Mouse (Mus musculus): ENCODE data around the gene St5. TPM values are rescaled to one million over a fixed set of nuclear protein-coding genes. Genes with fewer than 3 reads are reported as not detected.

St5 gene
- polyA plus RNA-seq, 2 experiments, result 45.0 to 56.3 TPM

DNA sequence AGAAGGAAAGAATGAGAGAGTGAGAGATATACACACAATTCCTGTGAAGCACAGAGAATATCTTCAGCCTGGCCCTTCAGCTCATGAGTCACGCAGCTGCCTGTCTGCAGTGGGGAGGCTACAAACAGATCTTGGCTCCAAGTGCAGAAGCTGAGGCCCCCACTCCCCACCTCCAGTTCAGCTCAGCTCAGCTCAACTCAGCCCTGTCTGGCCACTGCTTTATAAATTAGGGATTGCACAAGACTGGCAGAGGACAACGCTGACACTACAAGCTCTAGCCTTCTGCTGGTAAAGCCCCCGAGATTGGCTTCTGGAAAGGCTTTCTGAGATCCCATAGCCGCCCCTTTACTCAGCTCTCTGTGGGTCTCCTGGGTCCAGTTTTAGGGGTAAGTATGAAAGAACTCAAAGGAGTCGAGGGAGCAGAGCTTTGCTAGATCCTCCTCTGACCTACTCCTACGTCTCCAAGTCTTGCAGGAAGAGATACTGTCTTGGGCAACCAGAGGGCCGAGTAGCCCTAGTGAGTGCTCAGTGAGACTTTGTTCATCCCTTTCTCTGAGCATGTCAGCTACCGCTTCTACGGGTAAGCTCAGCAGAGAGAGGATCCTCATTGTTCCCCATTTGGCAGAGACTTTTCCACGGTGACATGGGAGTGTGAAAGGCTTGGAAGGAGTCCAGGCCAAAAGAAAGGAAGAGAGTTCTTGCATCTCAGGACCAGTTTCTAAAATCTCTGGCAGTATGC is 158.0 kb downstream of the St5 start:
- Histone ChIP-seq H3K4me3 (replicated peaks; ENCODE audit: low read length) (no peak overlapping the region), H3K36me3 (ENCODE audit: control insufficient read depth, insufficient read depth, low read length) (peaks cover 60% of the 10 kb centered on the region), H3K27me3 (ENCODE audit: control insufficient read depth, insufficient read depth, low read length) (no peaks in the 10 kb centered on the region), H3K9me3 (ENCODE audit: control insufficient read depth, low read length) (no peaks in the 10 kb centered on the region), H3K27ac (replicated peaks; ENCODE audit: low read depth, low read length) (peak overlapping the region; percentile 28; the same call in 1 of the 2 replicates), H3K4me2 (replicated peaks; ENCODE audit: low read depth, low read length, severe bottlenecking) (no peak overlapping the region), H3K4me1 (ENCODE audit: control insufficient read depth, insufficient read depth, low read length) (no peaks in the 10 kb centered on the region), H3K9ac (ENCODE audit: low read depth, low read length, severe bottlenecking) (no peak overlapping the region)
- ATAC-seq (ENCODE audit: low FRiP score, low read depth) (no peak), DNase-seq (ENCODE audit: low spot score) (no peak)
- 86% methylated on average over 10 of the region's 10 CpGs for WGBS
- no peak for TF ChIP-seq POLR2A (IDR thresholded peaks at IDR 0.05; ENCODE audit: borderline replicate concordance, extremely low read depth, insufficient read depth, insufficient read length)

DNA sequence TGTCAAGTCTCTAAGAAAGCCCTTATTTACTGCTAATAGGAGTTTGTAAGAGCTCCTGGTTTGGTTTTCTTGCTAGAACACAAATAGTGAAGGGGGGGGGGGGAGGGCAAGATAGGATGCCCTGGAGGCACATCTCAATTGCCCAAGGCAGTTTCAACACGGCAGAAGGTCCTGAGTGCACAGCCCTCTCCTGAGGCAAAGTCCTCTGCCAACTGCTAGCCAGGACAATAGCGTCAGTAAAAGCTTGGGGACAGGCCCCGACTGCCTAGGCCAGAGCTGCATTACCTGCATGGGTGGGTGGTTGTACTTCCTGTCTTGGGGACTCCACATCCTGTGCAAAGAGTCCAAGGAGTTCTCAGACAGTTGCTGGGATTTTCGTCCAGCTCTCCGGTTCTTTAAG is 158.6 kb downstream of the St5 start:
- DNase-seq (ENCODE audit: low spot score) (no peak), ATAC-seq (ENCODE audit: low FRiP score, low read depth) (no peak)
- no peak overlapping the region for H3K27ac ChIP-seq (replicated peaks; ENCODE audit: low read depth, low read length)
- TF ChIP-seq POLR2A (IDR thresholded peaks at IDR 0.05; ENCODE audit: borderline replicate concordance, extremely low read depth, insufficient read depth, insufficient read length), result no peak
- no peak overlapping the region for H3K4me3 ChIP-seq (replicated peaks; ENCODE audit: low read length)
- no peak overlapping the region for H3K4me2 ChIP-seq (replicated peaks; ENCODE audit: low read depth, low read length, severe bottlenecking)
- no peaks in the 10 kb centered on the region for H3K9me3 ChIP-seq (ENCODE audit: control insufficient read depth, low read length)
- peaks cover 66% of the 10 kb centered on the region for H3K36me3 ChIP-seq (ENCODE audit: control insufficient read depth, insufficient read depth, low read length)
- H3K4me1 ChIP-seq (ENCODE audit: control insufficient read depth, insufficient read depth, low read length), result no peaks in the 10 kb centered on the region
- 75% methylated on average over 5 of the region's 5 CpGs for WGBS
- H3K27me3 ChIP-seq (ENCODE audit: control insufficient read depth, insufficient read depth, low read length), result no peaks in the 10 kb centered on the region
- no peak overlapping the region for H3K9ac ChIP-seq (ENCODE audit: low read depth, low read length, severe bottlenecking)

DNA sequence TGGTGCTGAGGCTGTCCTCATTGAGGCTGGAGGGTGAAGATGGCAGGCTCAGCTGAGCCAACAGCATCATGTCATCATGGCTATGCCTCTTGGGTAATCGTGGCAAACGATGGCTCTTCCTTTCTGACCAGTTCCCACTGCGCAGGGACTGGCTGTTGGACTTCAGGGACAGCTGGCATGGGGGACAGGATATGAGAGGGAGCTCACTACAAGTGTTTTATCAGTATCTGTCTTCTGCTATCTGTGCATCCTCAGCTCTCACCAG is 161.1 kb downstream of the St5 start:
- no peak overlapping the region for H3K4me3 ChIP-seq (replicated peaks; ENCODE audit: low read length)
- TF ChIP-seq POLR2A (IDR thresholded peaks at IDR 0.05; ENCODE audit: borderline replicate concordance, extremely low read depth, insufficient read depth, insufficient read length), result no peak
- no peaks in the 10 kb centered on the region for H3K27me3 ChIP-seq (ENCODE audit: control insufficient read depth, insufficient read depth, low read length)
- no peak overlapping the region for H3K27ac ChIP-seq (replicated peaks; ENCODE audit: low read depth, low read length)
- H3K9me3 ChIP-seq (ENCODE audit: control insufficient read depth, low read length), result no peaks in the 10 kb centered on the region
- DNase-seq (ENCODE audit: low spot score) (no peak), ATAC-seq (ENCODE audit: low FRiP score, low read depth) (no peak)
- 89% methylated on average over 3 of the region's 3 CpGs for WGBS
- H3K4me2 ChIP-seq (replicated peaks; ENCODE audit: low read depth, low read length, severe bottlenecking), result no peak overlapping the region
- no peak overlapping the region for H3K9ac ChIP-seq (ENCODE audit: low read depth, low read length, severe bottlenecking)
- peaks cover 66% of the 10 kb centered on the region for H3K36me3 ChIP-seq (ENCODE audit: control insufficient read depth, insufficient read depth, low read length)
- H3K4me1 ChIP-seq (ENCODE audit: control insufficient read depth, insufficient read depth, low read length), result no peaks in the 10 kb centered on the region

DNA sequence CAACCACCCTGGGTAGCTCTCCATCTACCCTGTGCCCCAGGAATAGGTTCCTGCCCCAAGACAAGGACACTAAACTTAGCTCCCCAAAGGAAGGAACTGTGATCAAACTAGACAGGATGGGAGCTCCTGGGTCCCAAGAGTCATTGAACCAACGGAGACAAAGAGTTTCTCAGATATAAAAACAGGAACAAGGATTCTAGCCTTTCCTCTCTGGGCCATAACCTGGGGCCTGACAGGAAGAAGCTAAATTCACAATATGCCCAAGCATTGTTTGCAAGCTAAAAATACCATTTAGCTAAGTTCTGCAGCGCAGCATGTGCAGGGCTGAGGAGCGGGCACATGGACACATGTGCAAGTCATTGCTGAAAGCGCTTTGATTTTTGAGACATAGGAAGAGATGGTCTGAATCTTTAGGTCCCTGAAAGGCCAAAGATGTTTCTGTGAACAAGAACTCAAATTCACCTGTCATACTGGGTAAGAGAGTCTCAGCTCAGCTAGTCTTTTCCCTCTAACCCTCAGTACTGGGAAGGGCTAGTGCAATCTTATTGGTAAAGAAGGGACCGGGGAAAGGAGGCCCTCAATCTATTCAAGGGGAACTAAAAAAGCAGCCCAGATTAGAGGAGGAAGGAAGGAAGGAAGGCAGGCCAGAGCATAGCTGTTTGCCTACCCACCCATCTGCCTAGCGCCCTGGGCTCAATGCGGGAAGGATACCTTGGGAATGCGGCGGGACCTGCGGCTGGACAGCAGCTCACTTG is 161.6 kb downstream of the St5 start:
- Histone ChIP-seq H3K4me3 (replicated peaks; ENCODE audit: low read length) (no peak overlapping the region), H3K36me3 (ENCODE audit: control insufficient read depth, insufficient read depth, low read length) (peaks cover 70% of the 10 kb centered on the region), H3K9ac (ENCODE audit: low read depth, low read length, severe bottlenecking) (no peak overlapping the region), H3K27me3 (ENCODE audit: control insufficient read depth, insufficient read depth, low read length) (no peaks in the 10 kb centered on the region), H3K4me1 (ENCODE audit: control insufficient read depth, insufficient read depth, low read length) (peaks cover 3% of the 10 kb centered on the region; the same call in 1 of the 2 replicates), H3K9me3 (ENCODE audit: control insufficient read depth, low read length) (no peaks in the 10 kb centered on the region), H3K4me2 (replicated peaks; ENCODE audit: low read depth, low read length, severe bottlenecking) (no peak overlapping the region), H3K27ac (replicated peaks; ENCODE audit: low read depth, low read length) (no peak overlapping the region)
- TF ChIP-seq POLR2A (IDR thresholded peaks at IDR 0.05; ENCODE audit: borderline replicate concordance, extremely low read depth, insufficient read depth, insufficient read length), result no peak
- DNase-seq (ENCODE audit: low spot score) (no peak), ATAC-seq (ENCODE audit: low FRiP score, low read depth) (no peak)
- 90% methylated on average over 10 of the region's 10 CpGs for WGBS

DNA sequence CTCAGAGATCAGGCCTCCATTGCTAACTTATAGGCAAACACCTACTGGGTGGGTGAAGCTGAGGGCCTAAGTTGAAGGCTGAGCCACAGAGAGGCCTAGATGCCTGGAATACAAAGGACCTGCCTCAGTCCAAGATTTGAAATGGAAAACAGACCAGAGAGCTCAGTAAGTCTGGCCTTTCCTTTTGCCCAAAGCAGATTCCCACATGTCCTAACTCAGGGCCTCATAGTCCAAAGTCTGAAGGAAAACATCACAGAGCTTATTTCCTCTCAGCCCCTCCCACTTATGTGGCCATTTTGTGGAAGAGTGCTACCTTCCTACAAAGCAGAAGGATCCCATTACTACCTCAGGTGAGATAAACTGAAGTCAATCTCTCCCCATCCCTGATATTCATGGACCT is 162.5 kb downstream of the St5 start:
- Histone ChIP-seq H3K36me3 (ENCODE audit: control insufficient read depth, insufficient read depth, low read length) (peaks cover 72% of the 10 kb centered on the region), H3K4me2 (replicated peaks; ENCODE audit: low read depth, low read length, severe bottlenecking) (no peak overlapping the region), H3K27me3 (ENCODE audit: control insufficient read depth, insufficient read depth, low read length) (no peaks in the 10 kb centered on the region), H3K4me1 (ENCODE audit: control insufficient read depth, insufficient read depth, low read length) (peaks cover 8% of the 10 kb centered on the region; the same call in 1 of the 2 replicates), H3K9me3 (ENCODE audit: control insufficient read depth, low read length) (no peaks in the 10 kb centered on the region), H3K9ac (ENCODE audit: low read depth, low read length, severe bottlenecking) (no peak overlapping the region), H3K4me3 (replicated peaks; ENCODE audit: low read length) (no peak overlapping the region), H3K27ac (replicated peaks; ENCODE audit: low read depth, low read length) (no peak overlapping the region)
- ATAC-seq (ENCODE audit: low FRiP score, low read depth) (no peak), DNase-seq (ENCODE audit: low spot score) (no peak)
- no peak for TF ChIP-seq POLR2A (IDR thresholded peaks at IDR 0.05; ENCODE audit: borderline replicate concordance, extremely low read depth, insufficient read depth, insufficient read length)

All from limb, embryonic 14.5 days (tissue).